Mouse (Mus musculus) left cerebral cortex, adult 8-10 months (tissue): ENCODE results near the gene Lrrc43. TPM values are rescaled to one million over a fixed set of nuclear protein-coding genes. Genes with fewer than 3 reads are reported as not detected.
"Not testable (repeated sequence)": the region's sequence is repeated elsewhere in the genome, so short reads cannot be mapped to it uniquely, and the experiment has no call there.

Experiments
- DNase-seq, 2 experiments: peaks; one replicate each; pipeline ENCODE4 v3.0.0; 2022; ENCODE audit warnings: low spot score in 2 of 2
- total RNA-seq, 4 experiments: library from RNA; stranded (reverse); gene quantifications; 2 replicates each; pipeline ENCODE4 v1.2.4; 2022

Gene Lrrc43
- total RNA-seq: under 1 TPM; 0.17 to 0.53 (median 0.39) TPM

DNA sequence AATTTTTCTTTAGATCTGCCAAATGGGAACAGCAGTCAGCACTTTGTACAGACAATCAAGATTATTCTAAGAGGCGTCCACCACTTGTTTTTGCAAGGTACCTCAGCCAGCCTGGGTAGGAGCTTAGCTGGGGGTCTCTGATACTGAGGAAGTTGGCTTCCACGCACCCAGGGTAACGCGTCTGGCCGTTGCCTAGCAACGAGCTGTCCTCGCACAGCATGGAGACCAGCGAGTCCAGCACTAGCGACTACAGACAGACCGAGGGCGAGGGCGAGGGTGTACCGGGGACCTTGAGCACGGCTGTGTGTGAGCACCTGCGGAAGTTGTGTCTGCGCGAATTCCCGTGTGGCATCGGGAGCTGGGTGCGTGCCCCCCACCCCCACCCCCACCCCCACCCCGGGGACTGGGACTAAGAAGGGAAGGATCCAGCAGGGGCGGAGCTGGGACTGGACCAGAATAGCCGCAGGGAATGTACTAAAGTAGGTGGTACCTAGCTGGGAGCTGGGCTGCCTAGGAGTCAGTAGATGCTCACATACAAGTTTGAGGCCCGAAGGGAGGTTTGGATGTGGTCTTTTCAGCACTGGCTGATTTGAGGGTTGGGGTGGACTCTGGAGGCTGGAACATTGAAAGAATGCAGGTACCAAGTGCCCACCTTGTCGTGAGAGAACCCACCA is at the start of gene Lrrc43, which contains the start of gene Il31:
Gene Lrrc43 (plus strand): TSS at position 194 of the 674 bp plus-strand sequence.
Gene Il31 (minus strand): TSS at position 378 of the 674 bp plus-strand sequence.
- no peak for DNase-seq

DNA sequence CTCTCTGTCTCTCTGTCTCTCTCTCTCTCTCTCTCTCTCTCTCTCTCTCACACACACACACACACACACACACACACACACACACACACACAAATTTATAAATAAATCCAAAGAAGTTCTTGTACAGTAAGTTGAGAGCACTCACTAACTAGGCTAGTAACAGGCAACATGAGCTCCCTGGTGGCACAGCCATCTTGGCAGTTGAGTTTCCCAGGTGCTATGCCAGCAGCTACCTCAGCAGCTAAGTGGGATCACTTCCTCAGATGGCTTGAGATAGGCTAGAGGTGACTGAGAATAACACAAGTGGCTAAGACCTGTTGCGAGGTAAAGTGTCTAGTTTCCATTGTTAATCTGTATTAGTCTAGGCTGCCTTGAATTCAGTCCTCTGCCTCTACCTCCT is 49.8 kb upstream of the Lrrc43 start:
- DNase-seq: no peak

DNA sequence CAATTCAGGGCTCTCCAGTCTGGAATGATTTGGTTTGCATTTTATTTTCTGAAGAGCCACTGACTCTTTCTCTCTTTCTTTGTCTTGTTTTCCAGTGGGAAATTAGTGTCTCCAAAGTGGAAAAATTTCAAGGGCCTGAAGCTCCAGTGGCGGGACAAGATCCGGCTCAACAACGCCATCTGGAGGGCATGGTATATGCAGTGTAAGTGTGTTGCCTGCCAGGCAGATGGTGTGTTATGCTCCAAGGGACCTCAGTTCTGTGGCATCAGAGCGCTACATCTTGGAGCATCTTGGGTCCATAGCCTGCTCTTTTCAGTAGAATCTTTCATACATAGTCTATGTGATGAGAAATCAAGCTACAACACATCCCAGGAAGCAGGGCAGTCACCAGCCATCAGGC is 49.2 kb upstream of the Lrrc43 start:
- DNase-seq: no peak

DNA sequence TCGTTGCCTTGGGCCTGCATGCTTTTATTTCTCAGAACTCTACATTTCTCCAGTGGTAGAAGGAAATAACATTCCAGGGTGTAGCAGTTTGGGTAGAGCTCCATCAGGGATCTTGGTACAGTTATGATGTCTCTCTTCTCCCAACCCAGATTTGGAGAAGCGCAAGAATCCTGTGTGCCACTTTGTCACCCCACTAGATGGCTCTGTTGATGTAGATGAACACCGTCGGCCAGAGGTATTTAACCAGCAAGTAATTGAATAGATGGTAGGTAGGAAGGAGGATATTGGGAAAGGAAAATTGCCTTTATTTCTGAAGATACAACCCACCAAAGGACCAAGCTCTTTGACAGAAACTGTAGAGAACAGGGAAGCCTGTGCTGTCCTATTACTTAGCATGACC is 48.4 kb upstream of the Lrrc43 start:
- no peak for DNase-seq

DNA sequence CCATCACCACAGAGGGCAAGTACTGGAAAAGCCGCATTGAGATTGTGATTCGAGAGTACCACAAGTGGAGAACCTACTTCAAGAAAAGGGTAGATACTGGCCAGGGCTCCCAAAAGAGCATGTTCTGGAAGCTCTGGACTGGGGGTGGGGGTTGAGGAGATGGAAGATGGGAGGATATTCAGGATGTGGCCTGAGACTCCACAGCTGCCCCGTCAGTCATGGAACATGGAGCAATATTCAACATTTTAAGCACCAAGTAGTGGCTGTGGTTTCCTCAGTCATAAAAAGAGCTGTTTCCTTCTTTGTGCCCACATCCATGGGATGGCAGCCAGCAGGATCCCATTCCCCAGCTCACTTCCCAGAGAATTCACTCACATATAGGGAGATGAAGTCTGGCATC is 46.8 kb upstream of the Lrrc43 start:
- no peak for DNase-seq

DNA sequence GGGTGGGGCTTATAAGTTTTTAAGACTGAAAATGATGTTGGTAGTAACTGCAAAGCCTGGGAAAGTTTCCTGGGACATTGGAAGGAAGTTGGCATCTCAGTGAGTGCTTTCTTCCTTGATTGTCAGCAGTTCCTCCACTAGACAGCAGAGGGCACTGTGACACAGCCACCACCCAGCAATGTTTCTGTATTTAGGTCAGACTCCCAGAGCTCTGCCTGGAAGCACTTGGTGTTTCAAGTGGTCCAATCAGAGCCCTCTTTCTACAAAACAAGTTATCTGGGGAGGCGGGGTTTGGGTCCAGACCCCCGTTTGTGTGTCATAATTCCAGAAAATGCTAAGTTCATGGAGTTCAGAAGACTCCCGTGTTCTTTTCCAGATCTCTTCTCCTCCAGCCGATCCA is 45.0 kb upstream of the Lrrc43 start:
- peak; percentile 35 to 44 for DNase-seq

DNA sequence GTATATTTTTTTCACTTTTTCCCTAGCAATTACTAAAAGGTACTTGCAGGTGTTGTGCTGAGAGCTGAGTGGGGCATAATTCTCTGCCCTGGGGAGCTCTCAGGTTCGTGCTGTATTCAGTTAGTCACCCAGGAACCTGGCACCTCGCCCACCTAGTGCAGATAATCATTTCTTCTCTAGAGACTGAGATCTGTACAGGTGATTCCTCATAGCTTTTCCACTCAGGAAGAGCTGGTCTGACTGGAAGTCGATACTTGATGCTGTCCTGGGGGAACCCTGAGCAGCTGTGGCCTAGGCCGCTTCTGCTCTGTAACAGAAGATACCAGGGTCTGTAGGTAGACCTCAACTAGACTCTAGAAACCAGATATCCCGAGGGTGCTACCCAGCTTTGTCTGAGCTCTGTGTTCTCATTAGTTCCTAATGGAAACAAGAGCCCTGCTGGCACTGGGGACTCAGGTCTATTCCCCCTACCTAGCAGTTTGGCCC is 44.2 kb upstream of the Lrrc43 start:
- no peak for DNase-seq

DNA sequence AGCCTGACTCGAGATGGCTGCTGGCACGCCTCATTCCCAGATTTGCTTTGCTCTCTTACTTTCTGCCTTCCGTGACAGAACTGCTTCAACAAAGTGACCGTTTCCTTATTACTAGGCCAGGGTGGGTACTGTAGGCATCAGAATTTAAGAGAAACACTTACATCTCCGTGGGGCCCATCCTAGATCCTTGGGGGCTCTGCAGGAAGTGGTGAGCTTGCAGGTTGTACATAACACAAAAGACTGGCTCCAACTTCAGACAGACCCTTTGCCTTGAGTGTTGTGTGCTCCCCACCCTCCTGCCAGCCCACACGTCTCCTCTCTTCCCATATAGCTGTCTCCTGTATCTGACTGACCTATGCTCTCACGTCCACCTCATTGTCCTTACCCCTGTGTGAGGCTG is 37.2 kb upstream of the Lrrc43 start:
- no peak for DNase-seq

DNA sequence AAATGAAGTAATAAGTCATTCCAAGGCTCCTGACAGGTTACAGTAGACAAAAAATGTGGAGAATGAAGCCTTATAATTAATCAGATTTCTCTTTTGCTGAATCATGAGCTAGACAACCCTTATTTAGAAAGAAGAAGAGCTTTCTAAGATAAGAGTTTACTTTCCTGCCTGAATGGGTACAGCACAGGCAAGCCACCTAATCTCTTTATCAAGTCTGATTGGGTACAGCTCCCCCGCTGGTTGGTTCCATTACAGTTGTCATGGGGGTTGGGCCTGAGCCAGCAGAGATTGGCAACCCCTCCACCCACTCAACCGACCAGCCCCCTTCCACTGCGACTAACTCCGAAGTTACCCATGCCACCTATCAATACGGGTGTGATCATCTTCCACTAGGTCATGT is 27.7 kb upstream of the Lrrc43 start:
- DNase-seq: no peak

DNA sequence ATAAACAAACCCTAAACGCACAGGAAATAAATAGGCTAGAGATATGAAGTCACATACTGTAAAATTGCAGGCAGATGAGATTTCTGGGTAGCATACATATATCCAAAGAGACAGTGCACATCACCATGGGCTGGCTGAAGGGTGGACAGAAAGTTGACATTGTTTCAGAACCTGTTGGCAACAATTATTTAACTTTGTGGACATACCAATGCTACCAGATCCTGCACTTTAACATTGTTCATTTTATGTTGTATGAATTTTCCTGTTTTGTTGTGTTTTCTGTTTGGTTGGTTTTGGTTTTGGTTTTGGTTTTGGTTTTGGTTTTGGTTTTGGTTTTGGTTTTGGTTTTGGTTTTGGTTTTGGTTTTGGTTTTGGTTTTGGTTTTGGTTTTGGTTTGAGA is 24.5 kb upstream of the Lrrc43 start:
- no peak for DNase-seq

DNA sequence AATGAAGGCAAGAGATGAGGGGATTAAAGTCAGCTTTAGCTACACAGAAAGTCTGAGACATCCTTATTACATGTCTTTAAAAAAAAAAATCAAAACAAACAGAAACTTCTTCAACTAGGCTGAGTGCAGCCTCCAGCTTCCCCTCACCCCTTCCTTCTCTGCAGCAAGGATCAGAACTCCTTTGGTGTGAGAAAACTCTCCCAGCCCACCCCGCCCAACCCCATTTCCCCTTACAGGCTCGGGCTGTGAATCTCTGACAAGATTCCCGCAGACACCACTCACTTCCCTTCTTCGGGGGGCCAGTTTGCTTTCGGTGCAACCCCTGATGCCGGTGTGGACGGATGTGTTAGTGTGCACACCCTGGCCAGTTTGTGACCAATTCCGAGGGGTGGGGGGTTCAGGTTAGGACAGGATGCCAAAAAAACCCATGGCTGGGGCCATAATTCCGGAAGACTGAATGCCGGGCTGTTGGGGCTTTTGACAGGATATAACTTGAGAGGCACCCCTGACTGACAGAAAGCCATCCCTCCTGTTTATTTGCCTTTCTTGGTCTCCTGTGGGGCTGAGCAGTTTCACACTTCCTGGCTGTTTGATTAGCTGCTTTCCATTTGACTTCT is 18.2 kb upstream of the Lrrc43 start:
- no peak for DNase-seq

DNA sequence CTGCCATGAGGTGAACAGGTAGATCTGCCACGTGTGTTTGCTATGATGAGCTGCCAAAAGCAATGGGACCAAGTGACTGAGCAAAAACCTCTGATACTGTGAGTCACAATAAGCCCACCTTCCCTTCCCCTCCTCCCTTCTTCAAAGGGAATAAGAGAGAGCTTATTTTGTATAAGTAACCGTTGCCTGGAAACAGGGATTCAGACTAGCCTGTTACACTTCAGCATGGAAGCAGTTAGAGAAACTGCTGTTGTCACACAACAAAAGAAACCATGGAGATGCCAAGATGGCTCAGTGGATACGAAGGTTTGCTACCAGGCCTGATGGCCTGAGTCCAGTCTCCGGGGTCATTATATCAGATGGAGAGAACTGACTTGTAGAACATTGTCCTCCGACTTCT is 15.3 kb upstream of the Lrrc43 start:
- DNase-seq: no peak

DNA sequence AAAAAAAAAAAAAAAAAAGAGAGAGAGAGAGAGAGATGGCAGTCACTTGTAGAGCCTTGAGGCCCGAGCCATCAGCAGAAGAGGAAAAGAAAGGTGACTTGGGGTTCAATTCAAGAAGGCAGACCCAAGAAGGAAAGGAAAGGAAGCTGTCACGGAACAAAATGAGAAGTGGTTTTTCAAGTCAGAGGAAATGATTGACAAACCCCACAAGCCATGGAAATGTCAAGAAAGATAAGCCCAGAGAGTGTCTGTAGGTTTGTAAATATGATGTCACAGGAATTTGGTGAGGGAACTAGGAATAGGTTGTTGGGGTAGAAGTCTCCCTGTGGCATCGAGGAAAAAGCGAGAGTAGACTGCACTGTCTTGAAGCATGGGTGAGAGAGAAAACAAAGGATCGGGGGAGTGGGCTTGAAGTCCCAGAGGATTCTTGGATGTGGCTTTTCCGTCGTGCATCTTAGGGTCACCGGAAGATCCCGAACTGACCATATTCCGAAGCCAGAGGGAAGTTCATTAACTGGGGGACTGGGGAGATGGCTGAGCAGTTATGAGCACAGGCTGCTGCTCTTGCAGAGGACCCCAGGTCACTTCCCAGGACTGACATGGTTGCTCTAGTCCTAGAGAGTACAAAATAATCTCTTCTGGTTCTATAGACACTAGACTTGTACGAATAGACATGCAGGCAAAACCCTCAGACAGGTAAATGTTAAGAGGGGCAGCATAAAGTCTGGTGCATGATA is 1.3 kb upstream of the Lrrc43 start:
- DNase-seq: no peak

DNA sequence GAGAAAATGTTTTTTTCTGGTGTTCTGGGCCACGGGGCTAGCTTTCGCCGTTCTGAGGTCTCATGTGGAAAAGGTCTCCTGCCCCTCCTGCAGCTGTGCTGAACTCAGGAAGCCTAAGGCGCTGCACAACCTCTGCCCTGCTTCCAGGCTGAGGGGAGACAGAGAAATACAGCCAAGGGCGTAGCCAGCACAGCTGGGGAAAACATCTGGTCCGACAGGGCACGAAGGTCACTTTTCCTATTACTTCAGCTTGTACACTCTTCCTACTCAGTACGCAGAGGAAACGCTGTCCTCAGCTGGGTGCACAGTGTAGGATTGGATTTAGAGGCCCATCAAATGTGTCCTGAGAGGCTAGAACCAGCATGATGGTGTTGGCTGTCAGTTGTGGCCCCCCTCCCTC is 830 bp downstream of the Lrrc43 start:
- no peak for DNase-seq

DNA sequence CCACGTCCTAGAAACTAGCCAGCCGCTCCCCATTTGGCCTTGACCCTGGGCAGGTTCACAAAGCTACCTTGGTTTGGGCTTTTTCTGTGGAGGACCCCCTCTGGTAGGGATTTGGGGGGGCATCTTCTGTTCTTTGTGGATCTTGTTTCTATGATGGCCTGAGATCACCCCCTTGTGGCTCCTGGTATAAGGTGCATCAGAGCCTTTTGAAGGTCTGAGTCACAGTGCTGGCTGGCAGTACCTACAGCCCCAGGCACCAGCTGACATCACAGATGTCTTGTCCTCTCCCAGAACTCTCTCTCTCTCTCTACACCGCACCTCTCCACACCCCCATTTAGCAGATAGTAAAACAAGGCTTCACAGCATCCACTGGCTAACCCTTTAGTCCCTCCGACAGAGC is 10.6 kb downstream of the Lrrc43 start:
- DNase-seq: peak in 1 of 2 experiments; percentile 46

DNA sequence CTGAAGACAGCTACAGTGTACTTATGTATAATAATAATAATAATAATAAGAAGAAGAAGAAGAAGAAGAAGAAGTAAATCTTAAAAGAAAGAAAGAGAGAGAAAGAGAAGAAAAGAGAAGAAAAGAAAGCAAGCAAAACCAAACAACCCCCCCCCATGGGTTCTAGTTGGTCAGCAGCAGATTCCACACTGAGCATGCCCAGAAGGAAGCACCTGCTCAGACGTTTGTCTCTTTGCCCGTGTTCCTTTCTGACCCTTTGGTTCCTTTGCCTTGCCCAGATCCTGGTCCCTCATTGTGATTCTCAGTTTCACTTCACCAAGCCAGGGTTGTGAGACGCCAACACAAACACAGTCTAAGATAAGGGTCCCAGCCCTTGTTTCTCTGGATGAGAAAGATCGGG is 12.9 kb downstream of the Lrrc43 start:
- no peak for DNase-seq

DNA sequence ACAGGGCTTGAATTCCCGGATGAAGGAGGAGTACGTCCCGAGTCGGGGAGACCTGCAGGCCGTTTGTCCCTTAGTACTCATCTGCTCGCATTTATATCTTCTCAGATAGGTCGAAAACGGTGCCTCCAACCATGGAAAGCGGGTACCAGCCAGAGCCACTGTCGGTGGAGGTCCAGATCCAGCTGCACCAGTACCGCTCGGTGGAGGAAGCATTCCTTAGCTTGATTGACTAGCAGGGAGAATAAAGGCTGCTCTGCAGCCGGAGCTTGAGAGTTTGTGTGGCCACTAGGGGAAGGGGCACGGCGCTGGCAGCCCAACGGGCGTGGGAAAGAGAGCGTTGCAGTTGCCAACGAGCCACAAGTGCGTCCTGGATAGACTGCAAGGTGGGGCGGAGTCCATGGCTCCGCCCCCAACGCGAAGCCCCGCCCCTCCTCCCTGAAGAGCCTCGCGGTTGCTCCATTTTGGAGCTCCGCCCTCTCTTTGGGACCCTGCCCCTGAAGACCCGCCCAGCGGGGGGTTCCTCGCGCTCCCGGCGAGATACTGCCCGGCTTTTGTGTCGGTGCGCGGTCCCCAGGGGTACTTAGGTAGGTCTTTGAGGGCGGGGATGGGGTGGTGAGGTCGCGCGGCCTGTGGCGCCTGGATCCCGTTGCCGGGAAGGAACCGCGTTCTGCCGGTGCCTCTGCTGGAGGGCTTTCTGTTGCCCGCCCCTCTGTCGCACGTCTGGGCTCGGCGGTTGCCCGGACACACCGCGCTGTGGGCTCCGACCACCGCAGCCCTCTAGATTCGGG is 19.0 kb downstream of the Lrrc43 start:
- peak; percentile 54 to 75 for DNase-seq

DNA sequence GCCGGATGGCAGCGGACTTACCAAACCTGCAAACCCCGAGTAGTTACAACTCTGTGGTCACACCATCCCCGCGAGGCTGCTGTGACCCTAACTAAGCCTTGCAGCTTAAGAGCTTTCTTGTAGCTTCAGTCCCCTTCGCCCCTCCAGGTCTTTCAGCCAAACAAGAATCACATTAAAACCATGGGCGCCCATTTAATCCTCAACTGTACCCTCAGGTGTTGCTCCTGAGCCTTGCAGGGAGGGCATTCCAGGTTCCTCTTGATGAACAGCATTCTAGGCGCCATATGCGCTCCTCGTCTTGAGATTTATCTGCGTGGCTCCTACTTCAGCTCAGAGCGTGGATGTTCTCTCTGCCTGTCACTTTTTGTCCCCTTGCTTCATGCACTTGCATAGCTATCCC is 19.8 kb downstream of the Lrrc43 start:
- no peak for DNase-seq

DNA sequence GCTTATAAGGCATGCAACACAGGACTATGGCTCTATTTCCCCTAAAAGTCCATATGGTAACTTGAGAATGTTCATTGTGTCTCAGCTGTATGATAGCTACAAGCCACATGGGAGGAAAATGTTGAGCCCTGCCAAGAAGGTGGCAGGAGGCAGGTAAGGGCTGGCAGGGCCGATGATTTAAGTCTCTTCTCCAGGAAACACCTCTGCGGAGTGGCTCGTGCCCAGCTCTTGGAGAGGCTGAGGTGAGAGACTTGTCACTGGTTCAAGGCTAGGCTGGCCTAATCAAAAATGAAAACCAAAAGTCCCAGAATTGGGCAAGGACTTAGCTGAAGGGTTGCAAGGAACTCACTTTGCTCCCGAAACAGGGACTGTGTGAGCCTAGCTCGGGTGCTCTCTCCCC is 21.1 kb downstream of the Lrrc43 start, which contains the start of gene B3gnt4:
Gene B3gnt4 (plus strand): TSS at position 301 of the 400 bp plus-strand sequence.
- no peak for DNase-seq

DNA sequence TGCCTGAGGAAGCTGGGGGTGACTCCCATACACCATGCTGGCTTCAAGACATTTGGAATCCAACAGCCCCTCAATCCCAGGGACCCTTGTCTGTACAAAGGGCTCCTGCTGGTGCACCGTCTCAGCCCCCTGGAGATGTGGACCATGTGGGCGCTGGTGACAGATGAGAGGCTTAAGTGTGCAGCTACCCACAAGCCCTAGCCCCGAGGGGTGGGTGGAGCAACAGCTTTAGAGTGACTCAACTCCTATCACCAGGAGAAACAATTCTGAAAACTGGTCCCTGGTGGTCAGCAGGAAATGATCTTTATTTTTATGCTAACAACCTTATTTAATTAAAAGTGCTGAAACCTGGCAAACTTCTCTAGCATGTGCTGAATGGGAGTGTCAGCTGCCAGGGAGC is 22.3 kb downstream of the Lrrc43 start:
- not testable (repeated sequence) for DNase-seq

DNA sequence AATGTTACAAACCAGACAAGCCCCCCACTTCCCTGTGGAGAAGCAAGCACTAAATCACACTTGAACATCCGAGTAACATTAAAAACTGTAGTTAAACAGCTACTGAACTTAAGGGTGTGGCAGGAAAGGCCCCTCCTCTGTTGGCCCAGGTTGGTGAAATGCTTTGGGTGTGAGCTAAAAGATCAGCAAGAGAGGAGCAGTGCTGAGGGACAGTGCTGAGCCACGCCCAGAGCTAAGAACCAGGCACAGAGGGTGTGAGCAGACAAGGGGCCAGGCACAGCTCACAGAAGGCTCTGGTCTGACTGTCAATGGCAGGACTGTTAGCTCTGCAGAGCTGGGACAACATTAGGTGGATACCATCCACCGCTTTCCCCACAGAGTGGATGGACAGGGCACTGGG is 23.0 kb downstream of the Lrrc43 start:
- no peak for DNase-seq

DNA sequence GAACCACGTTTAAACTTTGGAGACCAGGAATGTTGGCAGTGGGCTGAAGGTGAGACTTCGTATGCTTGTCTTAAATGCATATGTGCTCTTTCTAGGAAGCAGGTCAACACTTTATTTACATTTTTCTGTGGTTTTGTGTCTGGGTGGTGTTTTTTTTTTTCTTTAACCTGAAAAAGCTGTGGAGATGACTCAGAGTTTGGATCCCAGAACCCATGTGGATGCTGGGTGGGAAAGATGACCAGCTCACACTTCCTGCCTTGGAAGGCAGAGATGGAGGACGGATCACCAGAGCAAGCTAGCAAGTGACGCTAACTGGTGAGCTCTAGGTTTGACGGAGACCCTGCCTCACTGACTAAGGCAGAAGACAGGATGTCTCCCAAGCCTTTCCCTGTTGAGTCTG is 25.8 kb downstream of the Lrrc43 start:
- DNase-seq: no peak
